Mouse (Mus musculus): ENCODE data around the gene Padi1. TPM values are rescaled to one million over a fixed set of nuclear protein-coding genes. Genes with fewer than 3 reads are reported as not detected.

Padi1 gene
- total RNA-seq, 1 experiment = 0.09 TPM

DNA sequence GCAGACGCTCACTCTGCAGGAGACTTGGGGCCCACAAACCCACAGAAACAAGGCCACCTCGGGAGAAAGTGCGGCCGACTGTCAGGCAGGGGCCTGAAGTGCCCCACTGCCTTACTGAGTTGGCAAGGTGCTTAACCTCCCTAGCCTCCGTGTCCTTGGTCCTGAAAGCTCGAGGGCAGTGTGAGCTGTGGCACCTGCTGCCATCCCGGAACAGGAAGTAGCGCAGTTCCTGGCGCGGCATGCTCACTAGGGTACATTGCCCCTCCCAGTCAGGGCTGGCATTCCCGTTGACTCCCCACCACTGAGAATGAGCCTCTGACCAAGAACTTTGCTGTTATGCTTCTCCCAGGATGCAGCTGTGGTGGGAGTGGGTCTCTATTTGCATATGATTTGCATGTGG is 19.6 kb downstream of the Padi1 start:
- in situ Hi-C loops (cut with MboI; ENCODE audit: low sequenced_read_pairs in 2 of 2, unreplicated experiment in 2 of 2) = no loop called here
- no peak for DNase-seq (ENCODE audit: low read depth, low spot score)
- H3K9me3 ChIP-seq (ENCODE audit: control insufficient read depth, insufficient read depth, low read depth, low read length) = peaks cover 3% of the 10 kb centered on the region; the same call in 1 of the 2 replicates
- no peaks in the 10 kb centered on the region for H3K36me3 ChIP-seq (ENCODE audit: control insufficient read depth, insufficient read depth, low read length, poor library complexity, severe bottlenecking)
- TF ChIP-seq CHD2 (IDR thresholded peaks at IDR 0.05; ENCODE audit: low read depth, low read length) (no peak), ZC3H11A (IDR thresholded peaks at IDR 0.05; ENCODE audit: borderline replicate concordance, low read depth, low read length) (no peak), MAFK (IDR thresholded peaks at IDR 0.05; ENCODE audit: insufficient read depth, low read depth, low read length) (no peak), ZNF384 (IDR thresholded peaks at IDR 0.05; ENCODE audit: low read depth, low read length) (no peak), HCFC1 (IDR thresholded peaks at IDR 0.05; ENCODE audit: borderline replicate concordance, insufficient read depth, low read length) (no peak)
- H3K9ac ChIP-seq (ENCODE audit: insufficient read depth, low read depth, low read length, poor library complexity, severe bottlenecking) = no peak overlapping the region
- H3K4me1 ChIP-seq (ENCODE audit: control insufficient read depth in 2 of 2, insufficient read depth in 2 of 2, low read length in 2 of 2, poor library complexity in 1 of 2) = no peaks in the 10 kb centered on the region
- no peak overlapping the region for H3K27ac ChIP-seq (ENCODE audit: insufficient read depth, low read depth, low read length, poor library complexity, severe bottlenecking)
- H3K4me3 ChIP-seq (ENCODE audit: insufficient read depth in 1 of 2, low read depth in 1 of 2, low read length in 2 of 2, poor library complexity in 1 of 2, severe bottlenecking in 1 of 2) = no peak overlapping the region

DNA sequence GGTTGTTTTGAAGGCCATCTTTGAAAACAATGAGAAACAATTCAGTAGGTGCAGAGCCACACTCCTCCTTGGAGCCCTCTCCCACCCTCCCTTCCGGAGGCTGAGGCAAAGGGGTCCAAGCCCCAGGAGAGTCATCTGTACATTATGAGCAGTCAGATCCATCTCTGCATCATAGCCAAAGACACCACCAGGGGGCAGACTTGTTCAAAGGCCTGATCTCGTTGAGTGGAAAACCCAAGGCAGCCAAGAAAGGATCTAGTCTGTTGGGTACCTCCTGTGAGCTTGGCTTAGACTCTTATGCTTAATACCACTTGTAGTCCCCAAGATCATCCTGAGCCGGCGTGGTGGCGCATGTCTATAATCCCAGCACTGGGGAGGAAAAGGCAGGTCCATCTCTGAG is 23.6 kb downstream of the Padi1 start:
- H3K9ac ChIP-seq (ENCODE audit: insufficient read depth, low read depth, low read length, poor library complexity, severe bottlenecking) = no peak overlapping the region
- TF ChIP-seq ZNF384 (IDR thresholded peaks at IDR 0.05; ENCODE audit: low read depth, low read length) (no peak), MAFK (IDR thresholded peaks at IDR 0.05; ENCODE audit: insufficient read depth, low read depth, low read length) (no peak), HCFC1 (IDR thresholded peaks at IDR 0.05; ENCODE audit: borderline replicate concordance, insufficient read depth, low read length) (no peak), CHD2 (IDR thresholded peaks at IDR 0.05; ENCODE audit: low read depth, low read length) (no peak), ZC3H11A (IDR thresholded peaks at IDR 0.05; ENCODE audit: borderline replicate concordance, low read depth, low read length) (no peak)
- in situ Hi-C loops (cut with MboI; ENCODE audit: low sequenced_read_pairs in 2 of 2, unreplicated experiment in 2 of 2) = no loop called here
- H3K36me3 ChIP-seq (ENCODE audit: control insufficient read depth, insufficient read depth, low read length, poor library complexity, severe bottlenecking) = no peaks in the 10 kb centered on the region
- no peak overlapping the region for H3K4me3 ChIP-seq (ENCODE audit: insufficient read depth in 1 of 2, low read depth in 1 of 2, low read length in 2 of 2, poor library complexity in 1 of 2, severe bottlenecking in 1 of 2)
- peaks cover 3% of the 10 kb centered on the region; the same call in 1 of the 2 replicates for H3K9me3 ChIP-seq (ENCODE audit: control insufficient read depth, insufficient read depth, low read depth, low read length)
- 0 out of 4 replicates have a peak, but pooled peaks cover 0 to under 1% of the 10 kb centered on the region in 2 experiments for H3K4me1 ChIP-seq (ENCODE audit: control insufficient read depth in 2 of 2, insufficient read depth in 2 of 2, low read length in 2 of 2, poor library complexity in 1 of 2)
- DNase-seq (ENCODE audit: low read depth, low spot score) = no peak
- H3K27ac ChIP-seq (ENCODE audit: insufficient read depth, low read depth, low read length, poor library complexity, severe bottlenecking) = no peak overlapping the region

DNA sequence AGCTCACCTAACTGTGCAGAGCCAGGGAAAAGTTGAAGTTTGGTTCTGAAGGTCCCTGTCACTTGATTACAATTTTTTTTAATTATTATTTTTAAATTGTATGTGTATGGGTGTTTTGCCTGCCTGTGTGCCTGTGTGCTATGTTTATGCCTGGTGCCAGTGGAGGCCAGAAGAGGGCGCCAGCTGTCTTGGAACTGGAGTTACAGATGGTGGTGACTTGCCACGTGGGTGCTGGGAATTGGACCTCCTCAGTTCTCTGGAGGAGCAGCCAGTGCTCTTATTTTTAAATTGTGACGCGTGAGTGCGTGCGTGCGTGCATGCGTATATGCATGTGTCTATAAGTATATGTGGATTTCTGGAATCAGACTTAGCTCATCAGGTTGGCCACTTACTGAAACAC is 28.2 kb downstream of the Padi1 start:
- TF ChIP-seq MAFK (IDR thresholded peaks at IDR 0.05; ENCODE audit: insufficient read depth, low read depth, low read length) = no peak
- TF ChIP-seq ZC3H11A (IDR thresholded peaks at IDR 0.05; ENCODE audit: borderline replicate concordance, low read depth, low read length) = no peak
- TF ChIP-seq CHD2 (IDR thresholded peaks at IDR 0.05; ENCODE audit: low read depth, low read length) = no peak
- TF ChIP-seq HCFC1 (IDR thresholded peaks at IDR 0.05; ENCODE audit: borderline replicate concordance, insufficient read depth, low read length) = no peak
- no peak for TF ChIP-seq ZNF384 (IDR thresholded peaks at IDR 0.05; ENCODE audit: low read depth, low read length)
- no peaks in the 10 kb centered on the region for H3K36me3 ChIP-seq (ENCODE audit: control insufficient read depth, insufficient read depth, low read length, poor library complexity, severe bottlenecking)
- H3K4me1 ChIP-seq (ENCODE audit: control insufficient read depth in 2 of 2, insufficient read depth in 2 of 2, low read length in 2 of 2, poor library complexity in 1 of 2) = peaks cover 0 to 18% of the 10 kb centered on the region in 2 experiments; a peak in 1 of 4 replicates
- H3K9ac ChIP-seq (ENCODE audit: insufficient read depth, low read depth, low read length, poor library complexity, severe bottlenecking) = no peak overlapping the region
- no peak for DNase-seq (ENCODE audit: low read depth, low spot score)
- in situ Hi-C loops (cut with MboI; ENCODE audit: low sequenced_read_pairs in 2 of 2, unreplicated experiment in 2 of 2) = no loop called here
- H3K27ac ChIP-seq (ENCODE audit: insufficient read depth, low read depth, low read length, poor library complexity, severe bottlenecking) = no peak overlapping the region
- H3K9me3 ChIP-seq (ENCODE audit: control insufficient read depth, insufficient read depth, low read depth, low read length) = no peaks in the 10 kb centered on the region
- H3K4me3 ChIP-seq (ENCODE audit: insufficient read depth in 1 of 2, low read depth in 1 of 2, low read length in 2 of 2, poor library complexity in 1 of 2, severe bottlenecking in 1 of 2) = no peak overlapping the region

DNA sequence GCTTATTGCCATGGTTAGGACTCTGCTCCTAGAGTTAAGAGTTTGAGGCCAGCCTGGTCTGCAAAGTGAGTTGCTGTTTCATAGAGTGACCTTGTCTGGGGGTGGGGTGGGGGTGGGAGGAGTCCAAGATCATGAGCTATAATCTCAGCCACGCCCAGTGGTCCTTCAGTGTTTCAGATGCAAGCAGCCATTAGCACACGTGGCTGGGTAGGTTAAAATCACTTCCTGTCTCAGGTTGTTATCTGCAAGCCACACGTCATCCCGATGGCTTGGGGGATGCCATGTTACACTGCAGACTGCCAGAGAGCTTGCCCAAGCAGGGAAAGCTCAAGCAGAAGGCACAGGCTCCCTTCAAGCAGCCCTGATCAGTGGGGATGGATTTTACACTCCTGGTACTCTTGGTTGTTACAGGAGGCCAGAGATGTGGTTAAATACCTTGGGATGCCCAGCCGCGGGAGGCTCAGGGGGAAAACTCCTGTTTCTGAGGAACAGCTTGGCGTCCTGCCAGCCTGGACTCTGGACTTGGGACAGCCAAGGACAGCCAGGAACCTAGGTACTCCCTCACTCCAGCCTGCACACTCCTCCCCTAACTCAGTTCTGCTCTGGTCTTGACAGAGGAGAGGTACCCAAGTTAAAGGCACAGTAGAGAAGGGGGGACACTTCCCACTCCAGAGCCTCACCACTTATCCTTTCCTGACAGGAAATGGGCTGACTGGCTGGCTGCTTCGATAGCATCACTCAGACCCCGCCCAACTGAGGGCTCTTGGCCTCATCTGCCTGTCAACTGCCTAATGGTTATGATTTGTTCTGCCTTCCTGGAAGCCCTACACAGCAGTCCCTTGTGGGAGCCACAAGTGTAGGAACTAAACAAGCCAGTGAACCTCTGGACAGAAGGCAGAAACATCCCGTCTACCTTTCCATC is 29.3 kb downstream of the Padi1 start:
- H3K27ac ChIP-seq (ENCODE audit: insufficient read depth, low read depth, low read length, poor library complexity, severe bottlenecking) = no peak overlapping the region
- in situ Hi-C loops (cut with MboI; ENCODE audit: low sequenced_read_pairs in 2 of 2, unreplicated experiment in 2 of 2) = no loop called here
- DNase-seq (ENCODE audit: low read depth, low spot score) = no peak
- H3K4me3 ChIP-seq (ENCODE audit: insufficient read depth in 1 of 2, low read depth in 1 of 2, low read length in 2 of 2, poor library complexity in 1 of 2, severe bottlenecking in 1 of 2) = peak overlapping the region in 1 of 2 experiments; percentile 20; a peak in 1 of 4 replicates
- peaks cover 0 to 26% of the 10 kb centered on the region in 2 experiments; a peak in 1 of 4 replicates for H3K4me1 ChIP-seq (ENCODE audit: control insufficient read depth in 2 of 2, insufficient read depth in 2 of 2, low read length in 2 of 2, poor library complexity in 1 of 2)
- no peak overlapping the region for H3K9ac ChIP-seq (ENCODE audit: insufficient read depth, low read depth, low read length, poor library complexity, severe bottlenecking)
- TF ChIP-seq MAFK (IDR thresholded peaks at IDR 0.05; ENCODE audit: insufficient read depth, low read depth, low read length) = no peak
- TF ChIP-seq ZC3H11A (IDR thresholded peaks at IDR 0.05; ENCODE audit: borderline replicate concordance, low read depth, low read length) = no peak
- no peak for TF ChIP-seq HCFC1 (IDR thresholded peaks at IDR 0.05; ENCODE audit: borderline replicate concordance, insufficient read depth, low read length)
- TF ChIP-seq CHD2 (IDR thresholded peaks at IDR 0.05; ENCODE audit: low read depth, low read length) = no peak
- TF ChIP-seq ZNF384 (IDR thresholded peaks at IDR 0.05; ENCODE audit: low read depth, low read length) = no peak
- no peaks in the 10 kb centered on the region for H3K36me3 ChIP-seq (ENCODE audit: control insufficient read depth, insufficient read depth, low read length, poor library complexity, severe bottlenecking)
- H3K9me3 ChIP-seq (ENCODE audit: control insufficient read depth, insufficient read depth, low read depth, low read length) = no peaks in the 10 kb centered on the region
